Mouse (Mus musculus): Measurements from ENCODE around the gene Jrkl. TPM values are rescaled to one million over a fixed set of nuclear protein-coding genes. Genes with fewer than 3 reads are reported as not detected.

Gene Jrkl
- total RNA-seq (2012; rRNA removed) (2.3 and 2.4 TPM in 2 replicates), total RNA-seq (2014; rRNA removed) (3.7 and 4.2 TPM in 2 replicates), polyA plus RNA-seq (2012; ENCODE audit: insufficient read length, low read depth) (2.5 and 3.1 TPM in 2 replicates)

- dilution Hi-C loops (cut with MboI; ENCODE audit: extremely low pct_ligation_motif_present, extremely low pct_unique_long_range_greater_than_20kb, low sequenced_read_pairs) (no loop called here), in situ Hi-C loops (cut with MboI; ENCODE audit: low pct_ligation_motif_present, low pct_unique_long_range_greater_than_20kb, low sequenced_read_pairs) (no loop called here)
- peaks cover 0 to 11% of the 10 kb centered on the region in 2 experiments; a peak in 1 of 4 replicates for H3K4me1 ChIP-seq (ENCODE audit: control insufficient read depth in 1 of 2, insufficient read depth in 2 of 2)
- DNase-seq (ENCODE audit: extremely low read depth), result peak; percentile 41
- peak within 1 kb of the TSS; percentile 100 for H3K4me2 ChIP-seq (ENCODE audit: insufficient read depth, low read depth, poor library complexity, severe bottlenecking)
- H3K36me3 ChIP-seq (replicated peaks in 1 of 2; ENCODE audit: control insufficient read depth in 1 of 2, insufficient read depth in 1 of 2, low read length in 1 of 2), result no peaks in the 10 kb centered on the region
- H3K27ac ChIP-seq (ENCODE audit: insufficient read depth, low read depth), result peak within 1 kb of the TSS; percentile 69
- peaks cover 13% of the 10 kb centered on the region for H3K79me2 ChIP-seq (replicated peaks; ENCODE audit: control insufficient read depth, extremely low read depth, insufficient read depth, poor library complexity, severe bottlenecking)
- H3K27me3 ChIP-seq (replicated peaks), result no peaks in the 10 kb centered on the region
- no peak for TF ChIP-seq MAFK (IDR thresholded peaks at IDR 0.05; ENCODE audit: insufficient replicate concordance, low read length)
- no peak for TF ChIP-seq TBP (conservative IDR thresholded peaks at IDR 0.05; ENCODE audit: low read depth, low read length)
- TF ChIP-seq HCFC1 (IDR thresholded peaks at IDR 0.05; ENCODE audit: low read depth, low read length), result 0 out of 2 replicates have a peak, but pooled peaks have one; percentile 25
- no peak for TF ChIP-seq JUN (IDR thresholded peaks at IDR 0.05; ENCODE audit: insufficient read depth, low read depth, low read length)
- TF ChIP-seq SMC3 (IDR thresholded peaks at IDR 0.05; ENCODE audit: low read depth, low read length), result no peak
- TF ChIP-seq MXI1 (IDR thresholded peaks at IDR 0.05; ENCODE audit: low read depth, low read length), result 0 out of 2 replicates have a peak, but pooled peaks have one; percentile 48
- TF ChIP-seq ETS1 (conservative IDR thresholded peaks at IDR 0.05; ENCODE audit: low read depth, low read length), result no peak
- no peak for TF ChIP-seq IRF4 (IDR thresholded peaks at IDR 0.05; ENCODE audit: low read depth, low read length)
- TF ChIP-seq UBTF (IDR thresholded peaks at IDR 0.05; ENCODE audit: low read depth, low read length), result no peak
- no peak for TF ChIP-seq E2F4 (IDR thresholded peaks at IDR 0.05; ENCODE audit: insufficient replicate concordance, low read depth, low read length)
- no peak for TF ChIP-seq POLR2A (IDR thresholded peaks at IDR 0.05; ENCODE audit: low read depth, low read length)
- TF ChIP-seq SIN3A (IDR thresholded peaks at IDR 0.05; ENCODE audit: low read length), result peak; percentile 68; the same call in 1 of the 2 replicates
- no peak for TF ChIP-seq MAZ (IDR thresholded peaks at IDR 0.05; ENCODE audit: low read depth, low read length)
- peak within 1 kb of the TSS; percentile 54 to 95 (median 73) for H3K4me3 ChIP-seq (replicated peaks in 1 of 3; ENCODE audit: low read depth in 2 of 3, low read length in 2 of 3, poor library complexity in 1 of 3)
- no peaks in the 10 kb centered on the region for H3K9me3 ChIP-seq (replicated peaks; ENCODE audit: low read length)
- H3K9ac ChIP-seq (ENCODE audit: insufficient read depth, low read depth), result peak within 1 kb of the TSS; percentile 95
Measured at GRCm38 (mm10) chr9:13245481-13245880, at the start of gene Jrkl. TSS of gene Jrkl (minus strand) at chr9:13245829.

DNA sequence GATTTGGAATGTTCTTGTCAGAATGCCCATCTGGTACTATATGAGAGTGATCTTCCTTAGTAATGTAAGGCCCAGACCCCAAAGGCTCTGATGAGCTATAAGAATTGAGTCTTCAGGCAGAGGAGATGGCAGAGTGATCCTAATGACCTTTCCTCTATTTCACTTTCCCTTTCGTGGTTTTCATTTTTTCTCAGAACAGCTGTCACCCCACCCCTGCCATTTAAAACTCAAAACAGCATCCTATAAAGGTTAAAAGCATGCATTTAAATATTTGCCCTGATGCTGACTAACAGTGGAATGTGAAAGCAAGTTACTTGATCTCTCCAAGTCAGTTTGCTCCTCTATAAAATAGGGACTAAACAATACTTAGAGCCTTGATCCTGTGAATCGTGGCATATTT is 41.9 kb upstream of the Jrkl start:
- TF ChIP-seq MAFK (IDR thresholded peaks at IDR 0.05; ENCODE audit: insufficient replicate concordance, low read length), result no peak
- no peak for TF ChIP-seq ELF1 (IDR thresholded peaks at IDR 0.05; ENCODE audit: low read depth, low read length)
- TF ChIP-seq UBTF (IDR thresholded peaks at IDR 0.05; ENCODE audit: low read depth, low read length), result no peak
- TF ChIP-seq CHD1 (IDR thresholded peaks at IDR 0.05; ENCODE audit: low read depth, low read length), result no peak
- TF ChIP-seq MAX (IDR thresholded peaks at IDR 0.05; ENCODE audit: low read length), result no peak
- TF ChIP-seq MYC (IDR thresholded peaks at IDR 0.05; ENCODE audit: low read depth, low read length), result no peak
- no peak for TF ChIP-seq PAX5 (IDR thresholded peaks at IDR 0.05; ENCODE audit: low read length)
- TF ChIP-seq JUND (conservative IDR thresholded peaks at IDR 0.05; ENCODE audit: low read depth, low read length), result no peak
- TF ChIP-seq KAT2A (IDR thresholded peaks at IDR 0.05; ENCODE audit: insufficient replicate concordance, low read length), result no peak
- no peak for TF ChIP-seq NRF1 (IDR thresholded peaks at IDR 0.05; ENCODE audit: low read depth, low read length)
- 0 out of 2 replicates have a peak, but pooled peaks have one; percentile 25 for TF ChIP-seq IRF4 (IDR thresholded peaks at IDR 0.05; ENCODE audit: low read depth, low read length)
- 0 out of 2 replicates have a peak, but pooled peaks have one; percentile 11 for TF ChIP-seq EP300 (IDR thresholded peaks at IDR 0.05; ENCODE audit: low read length)
- TF ChIP-seq BHLHE40 (IDR thresholded peaks at IDR 0.05; ENCODE audit: low read depth, low read length), result 0 out of 2 replicates have a peak, but pooled peaks have one; percentile 23
- TF ChIP-seq ZMIZ1 (IDR thresholded peaks at IDR 0.05; ENCODE audit: low read depth, low read length), result no peak
- TF ChIP-seq USF1 (IDR thresholded peaks at IDR 0.05; ENCODE audit: low read depth, low read length), result no peak
- peak; percentile 17; the same call in 1 of the 2 replicates for TF ChIP-seq ZNF384 (IDR thresholded peaks at IDR 0.05; ENCODE audit: low read depth, low read length)
- TF ChIP-seq ZC3H11A (IDR thresholded peaks at IDR 0.05; ENCODE audit: low read depth, low read length), result no peak
- TF ChIP-seq TBP (conservative IDR thresholded peaks at IDR 0.05; ENCODE audit: low read depth, low read length), result no peak
- no peak for TF ChIP-seq ZKSCAN1 (IDR thresholded peaks at IDR 0.05; ENCODE audit: borderline replicate concordance, low read depth, low read length)
- TF ChIP-seq GABPA (IDR thresholded peaks at IDR 0.05; ENCODE audit: insufficient replicate concordance, low read depth, low read length), result no peak
- TF ChIP-seq SMC3 (IDR thresholded peaks at IDR 0.05; ENCODE audit: low read depth, low read length), result no peak
- no peak for TF ChIP-seq E2F4 (IDR thresholded peaks at IDR 0.05; ENCODE audit: insufficient replicate concordance, low read depth, low read length)
- TF ChIP-seq CHD2 (IDR thresholded peaks at IDR 0.05; ENCODE audit: low read length), result no peak
- no peak for TF ChIP-seq MAZ (IDR thresholded peaks at IDR 0.05; ENCODE audit: low read depth, low read length)
- TF ChIP-seq NELFE (IDR thresholded peaks at IDR 0.05; ENCODE audit: low read depth, low read length), result no peak
- TF ChIP-seq JUN (IDR thresholded peaks at IDR 0.05; ENCODE audit: insufficient read depth, low read depth, low read length), result no peak
- in situ Hi-C loops (cut with MboI; ENCODE audit: low pct_ligation_motif_present, low pct_unique_long_range_greater_than_20kb, low sequenced_read_pairs), result no loop called here
- no peak overlapping the region for H3K4me2 ChIP-seq (ENCODE audit: insufficient read depth, low read depth, poor library complexity, severe bottlenecking)

More for the DNA sequence above, 41.9 kb upstream of the Jrkl start:
- Histone ChIP-seq H3K79me2 (replicated peaks; ENCODE audit: control insufficient read depth, extremely low read depth, insufficient read depth, poor library complexity, severe bottlenecking) (no peaks in the 10 kb centered on the region), H3K27me3 (replicated peaks) (no peaks in the 10 kb centered on the region), H3K36me3 (replicated peaks in 1 of 2; ENCODE audit: control insufficient read depth in 1 of 2, insufficient read depth in 1 of 2, low read length in 1 of 2) (peaks cover 0 to 12% of the 10 kb centered on the region in 2 experiments), H3K9ac (ENCODE audit: insufficient read depth, low read depth) (no peak overlapping the region), H3K4me3 (replicated peaks in 1 of 3; ENCODE audit: low read depth in 2 of 3, low read length in 2 of 3, poor library complexity in 1 of 3) (no peak overlapping the region), H3K4me1 (ENCODE audit: control insufficient read depth in 1 of 2, insufficient read depth in 2 of 2) (peaks cover 0 to 14% of the 10 kb centered on the region in 2 experiments; a peak in 1 of 4 replicates), H3K27ac (ENCODE audit: insufficient read depth, low read depth) (no peak overlapping the region), H3K9me3 (replicated peaks; ENCODE audit: low read length) (no peaks in the 10 kb centered on the region)
- dilution Hi-C loops (cut with MboI; ENCODE audit: extremely low pct_ligation_motif_present, extremely low pct_unique_long_range_greater_than_20kb, low sequenced_read_pairs), result no loop called here
- DNase-seq (ENCODE audit: extremely low read depth), result no peak

Data from CH12.LX (cell line).